In genomic region chr10:67285176-67285814, GRCm38 (mm10) we compare ENCODE assay signal across 8 mouse cellular contexts. TPM values are rescaled to one million over a fixed set of nuclear protein-coding genes. Genes with fewer than 3 reads are reported as not detected.
DNase-seq lines count a peak whose midpoint lies in the region; ATAC-seq and TF ChIP-seq lines count a peak whose summit lies in the region.

Gene Nrbf2 (minus strand): TSS chr10:67285305.

- H3K4me2 ChIP-seq in embryonic facial prominence, embryonic 13.5 days = peak within 1 kb of the TSS; percentile 82
- peak within 1 kb of the TSS; percentile 87 for H3K4me2 ChIP-seq in limb, embryonic 13.5 days (replicated peaks)
- peak within 1 kb of the TSS; percentile 78 for H3K4me2 ChIP-seq in midbrain, embryonic 16.5 days (ENCODE audit: low read length)

- peaks cover 12% of the 10 kb centered on the region for H3K4me1 ChIP-seq in embryonic facial prominence, embryonic 13.5 days
- peaks cover 21% of the 10 kb centered on the region for H3K4me1 ChIP-seq in heart, adult 2 months (ENCODE audit: control insufficient read depth, insufficient read depth, low read length)
- H3K4me1 ChIP-seq in limb, embryonic 13.5 days = peaks cover 25% of the 10 kb centered on the region
- H3K4me1 ChIP-seq in midbrain, embryonic 16.5 days (ENCODE audit: control insufficient read depth, insufficient read depth, low read length) = peaks cover 23% of the 10 kb centered on the region

- peak within 1 kb of the TSS; percentile 93 for H3K9ac ChIP-seq in embryonic facial prominence, embryonic 13.5 days
- H3K9ac ChIP-seq in heart, adult 2 months (ENCODE audit: low read depth, low read length) = peak within 1 kb of the TSS; percentile 80
- peak within 1 kb of the TSS; percentile 96 for H3K9ac ChIP-seq in limb, embryonic 13.5 days
- H3K9ac ChIP-seq in midbrain, embryonic 16.5 days (ENCODE audit: low read depth, low read length) = peak within 1 kb of the TSS; percentile 91

- peaks cover 5% of the 10 kb centered on the region for H3K79me2 ChIP-seq in heart, adult 2 months (replicated peaks; ENCODE audit: control insufficient read depth, insufficient read depth, low read length)

- peak; percentile 81 for ATAC-seq in embryonic facial prominence, embryonic 13.5 days (ENCODE audit: insufficient number of reproducible peaks, insufficient read depth, low FRiP score, low TSS enrichment, low read depth)
- ATAC-seq in limb, embryonic 13.5 days (ENCODE audit: low FRiP score, low read depth) = peak; percentile 91
- peak; percentile 91 for ATAC-seq in midbrain, embryonic 16.5 days

- H3K9me3 ChIP-seq in embryonic facial prominence, embryonic 13.5 days = no peaks in the 10 kb centered on the region
- H3K9me3 ChIP-seq in limb, embryonic 13.5 days = no peaks in the 10 kb centered on the region
- no peaks in the 10 kb centered on the region for H3K9me3 ChIP-seq in midbrain, embryonic 16.5 days (replicated peaks; ENCODE audit: control insufficient read depth, low read length, poor library complexity, severe bottlenecking)

- 0 out of 2 replicates have a peak, but pooled peaks have one; percentile 65 for TF ChIP-seq EP300 in heart, adult 2 months (IDR thresholded peaks at IDR 0.05; ENCODE audit: insufficient read depth, low read depth, low read length)

- intact Hi-C loops in heart, adult 2 months (cut with DNase I) = no loop called here

- TF ChIP-seq POLR2A in heart, adult 2 months (IDR thresholded peaks at IDR 0.05; ENCODE audit: insufficient read depth, low read depth, low read length) = peak; percentile 61; the same call in 1 of the 2 replicates

- DNase-seq in 3134 (ENCODE audit: extremely low read depth, insufficient read length, low spot score) = peak; percentile 88
- DNase-seq in adrenal gland, postnatal 36 days = peak; percentile 87 to 92
- peak; percentile 87 to 91 for DNase-seq in heart, adult 2 months
- peak; percentile 93 to 96 for DNase-seq in kidney, adult 8-10 months
- peak; percentile 61 to 87 for DNase-seq in spleen, postnatal 10 days (ENCODE audit: low spot score in 2 of 2)

- peak within 1 kb of the TSS; percentile 57 for H3K27ac ChIP-seq in embryonic facial prominence, embryonic 13.5 days
- H3K27ac ChIP-seq in heart, adult 2 months = peak within 1 kb of the TSS; percentile 90
- peak within 1 kb of the TSS; percentile 52; the same call in 1 of the 2 replicates for H3K27ac ChIP-seq in limb, embryonic 13.5 days
- peak within 1 kb of the TSS; percentile 80 for H3K27ac ChIP-seq in midbrain, embryonic 16.5 days (ENCODE audit: low read length)

- no peak for TF ChIP-seq CTCF in heart, adult 2 months (IDR thresholded peaks at IDR 0.05)

- WGBS in embryonic facial prominence, embryonic 13.5 days = 3% methylated on average over 42 of the region's 52 CpGs
- 2% methylated on average over 47 of the region's 52 CpGs for WGBS in heart, adult 2 months
- WGBS in limb, embryonic 13.5 days = 3% methylated on average over 38 of the region's 52 CpGs
- 7% methylated on average over 14 of the region's 52 CpGs for WGBS in midbrain, embryonic 16.5 days

- no peaks in the 10 kb centered on the region for H3K36me3 ChIP-seq in embryonic facial prominence, embryonic 13.5 days
- H3K36me3 ChIP-seq in heart, adult 2 months (ENCODE audit: control insufficient read depth, insufficient read depth, low read length) = peaks cover 6% of the 10 kb centered on the region
- H3K36me3 ChIP-seq in limb, embryonic 13.5 days = no peaks in the 10 kb centered on the region
- H3K36me3 ChIP-seq in midbrain, embryonic 16.5 days (ENCODE audit: control insufficient read depth, insufficient read depth, low read length) = no peaks in the 10 kb centered on the region

- H3K27me3 ChIP-seq in embryonic facial prominence, embryonic 13.5 days = no peaks in the 10 kb centered on the region
- H3K27me3 ChIP-seq in heart, adult 2 months (ENCODE audit: control insufficient read depth, insufficient read depth, low read length) = no peaks in the 10 kb centered on the region
- no peaks in the 10 kb centered on the region for H3K27me3 ChIP-seq in limb, embryonic 13.5 days
- H3K27me3 ChIP-seq in midbrain, embryonic 16.5 days (ENCODE audit: control insufficient read depth, insufficient read depth, low read depth, low read length) = no peaks in the 10 kb centered on the region

- peak within 1 kb of the TSS; percentile 97 for H3K4me3 ChIP-seq in embryonic facial prominence, embryonic 13.5 days
- peak within 1 kb of the TSS; percentile 86 for H3K4me3 ChIP-seq in heart, adult 2 months
- peak within 1 kb of the TSS; percentile 93 for H3K4me3 ChIP-seq in limb, embryonic 13.5 days
- peak within 1 kb of the TSS; percentile 91 for H3K4me3 ChIP-seq in midbrain, embryonic 16.5 days (ENCODE audit: low read depth, low read length)

RNA-seq across cellular contexts. Expression of gene Nrbf2, which starts in this region (rescaled TPM):
- total RNA-seq in adrenal gland, postnatal 36 days (2021) = 10 to 100 TPM; 18.3 to 18.6 TPM
- 38.5 and 38.9 TPM in 2 replicates for polyA plus RNA-seq in embryonic facial prominence, embryonic 13.5 days (2015; fragmentation: Nextera tagmentation; extraction: Ambion mirVana)
- total RNA-seq in heart, adult 2 months (2021) = 1 to 10 TPM; 5.4 to 8.7 TPM
- polyA plus RNA-seq in heart, adult 2 months (2012; rRNA removed) = 3.7 and 6.1 TPM in 2 replicates
- polyA plus RNA-seq in limb, embryonic 13.5 days (2015; fragmentation: Nextera tagmentation; extraction: Ambion mirVana) = 40.9 and 42.2 TPM in 2 replicates
- 41.6 and 41.9 TPM in 2 replicates for polyA plus RNA-seq in midbrain, embryonic 16.5 days (2015; fragmentation: Nextera tagmentation; extraction: Ambion mirVana)

Comparison
In these comparisons a context has a peak if more than half of its experiments do, and no peak if none do; other contexts are left out.
1. Peak in every context shown above with its lines: DNase-seq, ATAC-seq, H3K4me3 ChIP-seq and H3K27ac ChIP-seq.